Mouse (Mus musculus) embryonic facial prominence, embryonic 14.5 days (tissue): ENCODE data around the gene Ahsg. TPM values are rescaled to one million over a fixed set of nuclear protein-coding genes. Genes with fewer than 3 reads are reported as not detected.

Experiments
- ATAC-seq: fragments of 200-750 bp; cut with Nextera tagmentation; 2 replicates; pipeline ENCODE4 v1.8.0; 2017; ENCODE audit warnings: low read depth, moderate number of reproducible peaks, moderate TSS enrichment
- DNase-seq: peaks from one replicate; pipeline ENCODE4 v3.0.0-alpha.2; 2015; ENCODE audit warnings: low spot score
- H3K27ac ChIP-seq: fragments of 300-500 bp; sonication (generic); replicated peaks from 2 replicates; pipeline ENCODE4 v1.5.1; 2014; ENCODE audit warnings: low read depth, mild to moderate bottlenecking, low read length, moderate library complexity
- H3K27me3 ChIP-seq: fragments of 300-500 bp; sonication (generic); replicated peaks from 2 replicates; pipeline ENCODE4 v1.6.1; 2014; ENCODE audit warnings: low read length; ENCODE audit not compliant: control insufficient read depth, insufficient read depth
- H3K36me3 ChIP-seq: fragments of 300-500 bp; sonication (generic); 2 replicates; pipeline ENCODE4 v1.6.1; 2014; ENCODE audit warnings: low read length, mixed read lengths; ENCODE audit not compliant: control insufficient read depth, insufficient read depth
- H3K4me1 ChIP-seq: fragments of 300-500 bp; sonication (generic); 2 replicates; pipeline ENCODE4 v1.6.1; 2014; ENCODE audit warnings: antibody characterized with exemption, low read length; ENCODE audit not compliant: control insufficient read depth, insufficient read depth
- H3K4me2 ChIP-seq: fragments of 300-500 bp; sonication (generic); 2 replicates; pipeline ENCODE4 v1.6.1; 2014; ENCODE audit warnings: low read depth, mild to moderate bottlenecking, low read length, moderate library complexity, mixed read lengths
- H3K4me3 ChIP-seq: fragments of 300-500 bp; sonication (generic); 2 replicates; pipeline ENCODE4 v1.5.1; 2014; ENCODE audit warnings: low read depth, mild to moderate bottlenecking, low read length
- H3K9ac ChIP-seq: fragments of 300-500 bp; sonication (generic); 2 replicates; pipeline ENCODE4 v1.6.1; 2014; ENCODE audit warnings: low read depth, mild to moderate bottlenecking, low read length, moderate library complexity, mixed read lengths
- H3K9me3 ChIP-seq: fragments of 300-500 bp; sonication (generic); 2 replicates; pipeline ENCODE4 v1.6.1; 2016; ENCODE audit warnings: low read length; ENCODE audit not compliant: control insufficient read depth
- WGBS: fragments of 180-500 bp; shearing (Covaris S2); extraction: QIAGEN DNeasy Blood & Tissue Kit; methylation state at CpG from one replicate; pipeline ENCODE4 v1.1.7; 2014; 5-methylcytosine and 5-hydroxymethylcytosine counted together
- polyA plus RNA-seq: library from polyadenylated mRNA; unstranded; fragments of >200 nt; fragmentation: Nextera tagmentation; extraction: Ambion mirVana; gene quantifications from 2 replicates; pipeline ENCODE4 v1.2.1, GENCODE M21; 2014

The Ahsg gene
- polyA plus RNA-seq, result 0.16 TPM in 1 of 2 replicates, not detected in the other

- Histone ChIP-seq H3K9me3 (no peaks in the 10 kb centered on the region), H3K9ac (no peak within 1 kb of the TSS), H3K36me3 (no peaks in the 10 kb centered on the region), H3K4me3 (no peak within 1 kb of the TSS), H3K27me3 (no peaks in the 10 kb centered on the region), H3K4me2 (no peak within 1 kb of the TSS), H3K4me1 (no peaks in the 10 kb centered on the region), H3K27ac (no peak within 1 kb of the TSS)
- ATAC-seq (no peak), DNase-seq (peak; percentile 22)
- 81% methylated on average over 11 of the region's 11 CpGs for WGBS
These were observed at the start of gene Ahsg for GRCm38 (mm10) chr16:22890683-22891510. TSS of gene Ahsg (plus strand) at chr16:22891277.

DNA sequence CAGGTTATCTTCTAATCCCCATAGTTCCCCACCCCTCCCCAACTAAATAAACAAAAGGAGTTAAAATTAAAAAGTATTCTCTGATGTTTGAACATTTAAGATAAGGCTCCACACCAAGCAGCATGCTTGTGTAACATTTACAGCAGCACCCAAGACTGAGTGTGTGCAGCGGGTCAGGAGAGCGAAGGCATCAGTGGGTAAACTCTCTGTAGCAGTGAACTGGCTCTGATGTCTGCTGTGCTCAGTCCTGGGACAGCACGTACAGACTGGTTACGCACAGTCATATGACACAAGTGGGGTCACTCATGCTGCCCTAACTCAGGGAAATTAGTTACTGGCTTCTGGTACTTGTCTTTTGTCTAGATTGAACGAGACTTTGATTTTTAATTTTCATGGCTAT lies 48.2 kb upstream of the Ahsg start:
- H3K9me3 ChIP-seq, result no peaks in the 10 kb centered on the region
- H3K4me1 ChIP-seq, result peaks cover 3% of the 10 kb centered on the region; the same call in 1 of the 2 replicates
- ATAC-seq, result no peak
- H3K36me3 ChIP-seq, result peaks cover 22% of the 10 kb centered on the region
- H3K27me3 ChIP-seq, result no peaks in the 10 kb centered on the region
- H3K4me3 ChIP-seq, result no peak overlapping the region
- H3K9ac ChIP-seq, result no peak overlapping the region
- no peak overlapping the region for H3K27ac ChIP-seq
- WGBS, result 87% methylated on average over 5 of the region's 5 CpGs
- DNase-seq, result no peak
- H3K4me2 ChIP-seq, result no peak overlapping the region

DNA sequence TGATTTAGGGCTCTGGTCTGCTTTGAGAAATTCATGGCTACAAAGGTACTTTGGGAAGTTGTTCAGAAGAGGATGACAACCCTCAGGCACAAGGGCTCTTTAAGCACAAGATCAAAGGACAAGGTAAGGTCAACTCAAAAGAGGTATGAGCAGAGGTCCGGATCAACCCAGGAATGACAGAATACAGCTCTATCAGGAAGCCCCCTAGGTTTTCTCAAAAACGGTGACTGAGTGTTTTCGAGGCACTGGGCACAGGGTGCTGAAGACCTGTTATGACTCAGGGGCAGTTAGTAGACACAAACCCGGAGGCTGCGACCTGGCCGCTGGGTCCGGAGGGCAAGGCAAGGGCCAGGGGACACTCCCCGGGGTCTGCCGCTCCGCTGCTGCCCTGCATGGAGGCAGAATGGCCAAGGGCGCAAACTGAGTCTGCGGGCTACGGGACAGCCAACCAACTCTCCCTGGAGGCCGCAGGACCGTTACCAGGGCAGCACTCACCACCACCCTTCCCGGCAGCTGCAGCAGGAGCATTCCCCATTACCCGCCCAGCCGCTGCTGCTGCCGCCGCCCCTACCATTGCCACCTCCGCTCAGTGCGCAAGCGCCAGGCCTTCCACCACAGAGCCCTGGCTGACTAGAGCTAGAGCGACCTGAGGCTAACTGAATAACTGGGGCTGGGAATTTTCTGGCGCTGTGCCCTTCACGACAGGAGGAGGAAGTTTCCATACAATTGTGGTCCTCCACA lies 46.8 kb upstream of the Ahsg start:
- DNase-seq (peak; percentile 95), ATAC-seq (peak; percentile 98)
- peak overlapping the region; percentile 81 for H3K9ac ChIP-seq
- WGBS, result 14% methylated on average over 16 of the region's 26 CpGs
- peaks cover 3% of the 10 kb centered on the region; the same call in 1 of the 2 replicates for H3K4me1 ChIP-seq
- H3K27me3 ChIP-seq, result no peaks in the 10 kb centered on the region
- H3K4me2 ChIP-seq, result peak overlapping the region; percentile 90
- H3K27ac ChIP-seq, result no peak overlapping the region
- no peaks in the 10 kb centered on the region for H3K9me3 ChIP-seq
- H3K36me3 ChIP-seq, result peaks cover 14% of the 10 kb centered on the region; the same call in 1 of the 2 replicates
- peak overlapping the region; percentile 59 for H3K4me3 ChIP-seq

- Histone ChIP-seq H3K36me3 (peaks cover 10% of the 10 kb centered on the region; the same call in 1 of the 2 replicates), H3K27me3 (no peaks in the 10 kb centered on the region), H3K9me3 (no peaks in the 10 kb centered on the region), H3K4me3 (peak overlapping the region; percentile 59), H3K9ac (peak overlapping the region; percentile 81), H3K27ac (no peak overlapping the region), H3K4me1 (peaks cover 3% of the 10 kb centered on the region; the same call in 1 of the 2 replicates), H3K4me2 (peak overlapping the region; percentile 90)
- WGBS, result 66% methylated on average over 5 of the region's 5 CpGs
- DNase-seq, result no peak
- ATAC-seq, result no peak
These were observed 46.2 kb upstream of the Ahsg start for GRCm38 (mm10) chr16:22844834-22845233.

DNA sequence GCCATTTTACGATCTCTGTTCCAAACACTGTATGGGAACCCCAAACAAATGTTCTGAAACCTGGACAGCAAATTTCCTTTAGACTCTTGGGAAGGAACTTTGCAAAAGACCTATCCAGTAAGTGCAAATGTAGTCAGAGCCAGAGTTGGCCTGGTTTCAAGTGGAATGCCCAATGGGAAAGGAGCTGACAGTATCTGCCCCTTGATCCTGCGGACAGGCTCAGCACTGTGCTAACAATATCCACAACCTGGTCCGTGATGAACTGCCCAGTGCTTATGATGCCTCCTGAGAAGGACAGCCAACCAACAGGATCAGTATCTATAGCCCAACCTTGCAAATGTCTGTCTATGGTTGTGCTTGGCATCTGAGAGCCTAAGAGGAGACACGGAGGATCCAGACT lies 45.6 kb upstream of the Ahsg start:
- Histone ChIP-seq H3K36me3 (0 out of 2 replicates have a peak, but pooled peaks cover 5% of the 10 kb centered on the region), H3K4me1 (peaks cover 3% of the 10 kb centered on the region; the same call in 1 of the 2 replicates), H3K9ac (no peak overlapping the region), H3K27ac (no peak overlapping the region), H3K9me3 (no peaks in the 10 kb centered on the region), H3K27me3 (no peaks in the 10 kb centered on the region), H3K4me2 (no peak overlapping the region), H3K4me3 (no peak overlapping the region)
- ATAC-seq (no peak), DNase-seq (no peak)
- 88% methylated on average over 4 of the region's 4 CpGs for WGBS

DNA sequence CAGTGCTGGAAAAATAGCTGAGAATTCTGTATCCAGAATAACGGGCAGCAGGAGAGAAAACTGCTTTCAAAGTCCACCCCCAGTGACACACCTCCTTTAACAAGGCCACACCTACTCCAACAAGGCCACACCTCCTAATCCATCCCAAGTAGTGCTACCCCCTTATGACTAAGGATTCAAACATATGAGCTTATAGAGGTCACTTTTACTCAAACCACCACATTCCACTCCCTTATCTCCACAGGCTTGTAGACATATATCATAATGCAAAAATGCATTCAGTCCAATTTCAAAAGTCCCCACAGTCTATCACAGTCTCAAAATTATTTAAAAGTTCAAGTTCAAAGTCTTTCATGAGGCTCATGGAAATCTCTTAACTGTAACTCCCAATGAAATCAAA lies 43.4 kb upstream of the Ahsg start:
- H3K4me2 ChIP-seq, result no peak overlapping the region
- H3K27ac ChIP-seq, result no peak overlapping the region
- no peaks in the 10 kb centered on the region for H3K27me3 ChIP-seq
- H3K4me3 ChIP-seq, result no peak overlapping the region
- no peaks in the 10 kb centered on the region for H3K36me3 ChIP-seq
- ATAC-seq (no peak), DNase-seq (no peak)
- H3K9me3 ChIP-seq, result no peaks in the 10 kb centered on the region
- WGBS, result 83% methylated on average over 1 of the region's 1 CpGs
- peaks cover 3% of the 10 kb centered on the region; the same call in 1 of the 2 replicates for H3K4me1 ChIP-seq
- H3K9ac ChIP-seq, result no peak overlapping the region

DNA sequence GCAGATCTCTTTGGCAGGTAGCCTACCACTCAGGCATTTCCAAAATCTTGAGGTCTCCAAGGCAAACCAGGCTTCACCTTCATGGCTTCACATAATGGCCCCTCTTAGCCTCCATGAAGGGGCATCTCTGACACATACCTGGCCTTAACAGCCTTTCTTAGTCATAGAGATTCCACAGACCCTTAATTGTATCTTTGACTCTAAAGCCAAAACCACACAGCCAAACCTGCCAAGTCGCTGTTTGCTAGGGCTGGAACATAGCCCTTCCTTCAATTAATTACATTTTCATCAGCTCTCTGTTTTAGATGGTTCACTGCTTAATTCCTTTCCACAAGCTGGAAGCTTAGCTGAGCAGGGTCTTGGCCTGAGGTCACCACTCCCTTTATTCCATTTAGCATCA lies 42.7 kb upstream of the Ahsg start:
- peak; percentile 5 for DNase-seq
- Histone ChIP-seq H3K4me3 (no peak overlapping the region), H3K27ac (no peak overlapping the region), H3K36me3 (no peaks in the 10 kb centered on the region), H3K27me3 (no peaks in the 10 kb centered on the region), H3K9me3 (no peaks in the 10 kb centered on the region), H3K4me2 (no peak overlapping the region), H3K4me1 (peaks cover 3% of the 10 kb centered on the region; the same call in 1 of the 2 replicates), H3K9ac (no peak overlapping the region)
- 95% methylated on average over 1 of the region's 1 CpGs for WGBS
- ATAC-seq, result no peak

DNA sequence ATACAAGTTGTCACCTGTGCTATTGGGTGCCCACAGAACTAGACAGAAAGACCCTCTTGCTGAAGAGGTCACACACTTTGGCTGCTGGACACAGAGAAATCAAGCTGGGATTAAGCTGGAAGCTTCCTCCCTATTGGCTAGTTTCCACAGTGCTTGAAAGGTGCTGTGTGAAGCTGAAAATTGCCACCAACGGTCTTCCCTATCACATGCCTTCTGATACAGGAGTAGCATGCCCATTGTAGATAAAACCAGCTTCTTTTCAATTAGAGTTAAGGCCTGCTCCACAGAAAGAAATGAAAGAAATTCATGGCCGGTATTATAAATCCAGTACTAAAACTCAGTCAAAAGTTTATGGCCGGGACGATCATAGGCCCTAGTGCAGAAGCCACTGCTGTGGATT lies 38.4 kb upstream of the Ahsg start:
- 0 out of 2 replicates have a peak, but pooled peaks cover 5% of the 10 kb centered on the region for H3K36me3 ChIP-seq
- H3K4me2 ChIP-seq, result no peak overlapping the region
- no peak overlapping the region for H3K9ac ChIP-seq
- no peaks in the 10 kb centered on the region for H3K9me3 ChIP-seq
- DNase-seq, result no peak
- whole genome bisulfite sequencing, result 94% methylated on average over 4 of the region's 4 CpGs
- no peaks in the 10 kb centered on the region for H3K27me3 ChIP-seq
- no peak overlapping the region for H3K27ac ChIP-seq
- H3K4me3 ChIP-seq, result no peak overlapping the region
- peaks cover 4% of the 10 kb centered on the region for H3K4me1 ChIP-seq
- ATAC-seq, result no peak
